Mouse (Mus musculus) neural tube, embryonic 11.5 days (tissue): ENCODE measurements around the gene Crmp1. TPM values are rescaled to one million over a fixed set of nuclear protein-coding genes. Genes with fewer than 3 reads are reported as not detected.

Source experiments
- ATAC-seq: fragments of 200-750 bp; cut with Nextera tagmentation; 2 replicates; pipeline ENCODE4 v1.8.0; 2017; ENCODE audit warnings: moderate number of reproducible peaks, mild to moderate bottlenecking, moderate TSS enrichment, moderate library complexity; ENCODE audit not compliant: insufficient read depth, low FRiP score, low TSS enrichment
- DNase-seq: peaks from one replicate; pipeline ENCODE4 v3.0.0-alpha.2; 2015; ENCODE audit warnings: low spot score
- H3K27ac ChIP-seq: fragments of 300-500 bp; sonication (generic); 2 replicates; pipeline ENCODE4 v1.5.1; 2014; ENCODE audit warnings: low read depth, mild to moderate bottlenecking, low read length
- H3K27me3 ChIP-seq: fragments of 300-500 bp; sonication (generic); 2 replicates; pipeline ENCODE4 v1.6.1; 2014; ENCODE audit warnings: mild to moderate bottlenecking, low read length, mixed read lengths; ENCODE audit not compliant: control insufficient read depth, insufficient read depth
- H3K36me3 ChIP-seq: fragments of 300-500 bp; sonication (generic); 2 replicates; pipeline ENCODE4 v1.6.1; 2014; ENCODE audit warnings: mild to moderate bottlenecking, low read length, moderate library complexity, mixed read lengths; ENCODE audit not compliant: control insufficient read depth, insufficient read depth
- H3K4me1 ChIP-seq: fragments of 300-500 bp; sonication (generic); 2 replicates; pipeline ENCODE4 v1.6.1; 2014; ENCODE audit warnings: low read length, mixed read lengths; ENCODE audit not compliant: control insufficient read depth, insufficient read depth
- H3K4me2 ChIP-seq: fragments of 300-500 bp; sonication (generic); 2 replicates; pipeline ENCODE4 v1.6.1; 2014; ENCODE audit warnings: low read depth, mild to moderate bottlenecking, moderate library complexity
- H3K4me3 ChIP-seq: fragments of 300-500 bp; sonication (generic); 2 replicates; pipeline ENCODE4 v1.5.1; 2014; ENCODE audit warnings: low read depth, low read length
- H3K9ac ChIP-seq: fragments of 300-500 bp; sonication (generic); 2 replicates; pipeline ENCODE4 v1.6.1; 2014; ENCODE audit warnings: mild to moderate bottlenecking, low read length
- H3K9me3 ChIP-seq: fragments of 300-500 bp; sonication (generic); 2 replicates; pipeline ENCODE4 v1.6.1; 2016; ENCODE audit warnings: low read length; ENCODE audit not compliant: control insufficient read depth
- WGBS: fragments of 180-500 bp; shearing (Covaris S2); extraction: QIAGEN DNeasy Blood & Tissue Kit; methylation state at CpG from one replicate; pipeline ENCODE4 v1.1.7; 2014; 5-methylcytosine and 5-hydroxymethylcytosine counted together
- polyA plus RNA-seq: library from polyadenylated mRNA; unstranded; fragments of >200 nt; fragmentation: Nextera tagmentation; extraction: Ambion mirVana; gene quantifications from 2 replicates; pipeline ENCODE4 v1.2.1, GENCODE M21; 2014

Gene Crmp1
- polyA plus RNA-seq, 1 experiment from 2014 or later: 565 TPM

DNA sequence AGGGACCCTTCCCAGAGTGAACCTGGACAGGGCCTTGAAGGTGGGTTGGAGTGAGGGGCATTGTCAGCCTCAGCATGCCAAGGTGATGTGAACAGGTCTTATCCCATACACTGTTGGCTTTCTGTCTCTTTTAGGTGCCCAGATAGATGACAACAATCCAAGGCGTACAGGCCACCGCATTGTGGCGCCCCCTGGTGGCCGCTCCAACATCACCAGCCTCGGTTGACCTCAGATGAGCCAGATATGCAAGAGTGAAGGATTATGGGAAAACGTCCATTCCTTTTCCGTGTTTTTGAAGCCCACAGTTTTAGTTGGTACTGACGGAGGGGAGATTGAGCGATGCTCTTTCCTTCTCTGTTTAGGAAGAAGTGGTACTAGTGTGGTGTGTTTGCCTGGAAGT lies 49.2 kb downstream of the Crmp1 start:
- ATAC-seq: no peak
- H3K36me3 ChIP-seq: no peaks in the 10 kb centered on the region; the same call in none of the 2 replicates
- no peaks in the 10 kb centered on the region for H3K9me3 ChIP-seq
- no peak overlapping the region for H3K27ac ChIP-seq
- peak; percentile 36 for DNase-seq
- no peak overlapping the region for H3K9ac ChIP-seq
- no peak overlapping the region for H3K4me2 ChIP-seq
- WGBS: 70% methylated on average over 9 of the region's 9 CpGs
- no peaks in the 10 kb centered on the region for H3K4me1 ChIP-seq
- H3K4me3 ChIP-seq: no peak overlapping the region
- H3K27me3 ChIP-seq: no peaks in the 10 kb centered on the region

GRCm38 (mm10) chr5:37296717-37297116 lies 55.0 kb downstream of the Crmp1 start:
- no peak for ATAC-seq

GRCm38 (mm10) chr5:37298370-37298769 lies 56.6 kb downstream of the Crmp1 start:
- Histone ChIP-seq H3K4me2 (no peak overlapping the region), H3K4me3 (no peak overlapping the region), H3K9me3 (no peaks in the 10 kb centered on the region), H3K27ac (no peak overlapping the region), H3K9ac (no peak overlapping the region), H3K4me1 (no peaks in the 10 kb centered on the region), H3K27me3 (no peaks in the 10 kb centered on the region), H3K36me3 (no peaks in the 10 kb centered on the region; the same call in 1 of the 2 replicates)
- DNase-seq (peak; percentile 46), ATAC-seq (no peak)
- WGBS: 29% methylated on average over 7 of the region's 7 CpGs

More at GRCm38 (mm10) chr5:37296717-37297116, 55.0 kb downstream of the Crmp1 start:
- no peaks in the 10 kb centered on the region for H3K9me3 ChIP-seq
- H3K4me2 ChIP-seq: no peak overlapping the region
- WGBS: 84% methylated on average over 10 of the region's 10 CpGs
- no peaks in the 10 kb centered on the region for H3K4me1 ChIP-seq
- H3K9ac ChIP-seq: no peak overlapping the region
- H3K27ac ChIP-seq: no peak overlapping the region
- H3K36me3 ChIP-seq: no peaks in the 10 kb centered on the region; the same call in 1 of the 2 replicates
- H3K4me3 ChIP-seq: no peak overlapping the region
- H3K27me3 ChIP-seq: no peaks in the 10 kb centered on the region
- DNase-seq: no peak

GRCm38 (mm10) chr5:37310026-37310425 lies 68.3 kb downstream of the Crmp1 start:
- ATAC-seq (no peak), DNase-seq (no peak)
- Histone ChIP-seq H3K27me3 (no peaks in the 10 kb centered on the region), H3K4me1 (no peaks in the 10 kb centered on the region), H3K27ac (no peak overlapping the region), H3K9ac (no peak overlapping the region), H3K4me2 (no peak overlapping the region), H3K4me3 (no peak overlapping the region), H3K36me3 (peaks cover 8% of the 10 kb centered on the region), H3K9me3 (no peaks in the 10 kb centered on the region)
- 91% methylated on average over 9 of the region's 9 CpGs for WGBS

GRCm38 (mm10) chr5:37312980-37313722 lies 71.4 kb downstream of the Crmp1 start:
- Histone ChIP-seq H3K9me3 (no peaks in the 10 kb centered on the region), H3K4me2 (no peak overlapping the region), H3K9ac (no peak overlapping the region), H3K4me1 (no peaks in the 10 kb centered on the region), H3K27ac (no peak overlapping the region), H3K36me3 (peaks cover 11% of the 10 kb centered on the region), H3K4me3 (no peak overlapping the region), H3K27me3 (no peaks in the 10 kb centered on the region)
- WGBS: 89% methylated on average over 12 of the region's 12 CpGs
- ATAC-seq (no peak), DNase-seq (no peak)

- 92% methylated on average over 6 of the region's 6 CpGs for WGBS
- DNase-seq (no peak), ATAC-seq (no peak)
- Histone ChIP-seq H3K27me3 (no peaks in the 10 kb centered on the region), H3K4me2 (no peak overlapping the region), H3K4me1 (no peaks in the 10 kb centered on the region), H3K9ac (no peak overlapping the region), H3K36me3 (peaks cover 6% of the 10 kb centered on the region), H3K4me3 (no peak overlapping the region), H3K9me3 (no peaks in the 10 kb centered on the region), H3K27ac (no peak overlapping the region)
These were observed 77.0 kb downstream of the Crmp1 start for GRCm38 (mm10) chr5:37318715-37319114.

DNA sequence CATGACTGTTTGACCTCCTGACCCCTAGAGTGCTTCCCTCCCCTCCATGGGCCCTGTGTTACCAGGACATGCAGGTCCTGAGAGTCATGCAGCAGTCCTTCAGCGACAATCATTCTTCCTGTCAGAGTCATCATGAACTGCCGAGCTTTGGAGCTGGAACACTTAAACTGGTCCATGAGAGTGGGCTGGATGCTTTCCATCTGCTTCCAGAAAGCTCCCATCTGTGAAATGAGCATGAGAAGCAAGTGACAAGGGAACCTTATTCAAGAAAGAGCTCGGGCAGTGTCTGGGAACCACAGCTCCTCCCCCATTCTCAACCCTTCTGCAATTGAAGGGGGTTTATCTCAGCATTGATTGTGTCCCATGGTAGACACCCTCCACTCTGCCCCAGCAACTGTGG lies 78.4 kb downstream of the Crmp1 start:
- no peak overlapping the region for H3K9ac ChIP-seq
- peaks cover 5% of the 10 kb centered on the region; the same call in 1 of the 2 replicates for H3K36me3 ChIP-seq
- no peaks in the 10 kb centered on the region for H3K9me3 ChIP-seq
- no peak overlapping the region for H3K27ac ChIP-seq
- no peak for DNase-seq
- WGBS: 74% methylated on average over 3 of the region's 3 CpGs
- no peak for ATAC-seq
- no peak overlapping the region for H3K4me2 ChIP-seq
- no peaks in the 10 kb centered on the region for H3K27me3 ChIP-seq
- no peaks in the 10 kb centered on the region for H3K4me1 ChIP-seq
- H3K4me3 ChIP-seq: no peak overlapping the region

- Histone ChIP-seq H3K4me2 (no peak overlapping the region), H3K36me3 (peaks cover 4% of the 10 kb centered on the region; the same call in 1 of the 2 replicates)
These were observed 79.0 kb downstream of the Crmp1 start for GRCm38 (mm10) chr5:37320761-37321160.

DNA sequence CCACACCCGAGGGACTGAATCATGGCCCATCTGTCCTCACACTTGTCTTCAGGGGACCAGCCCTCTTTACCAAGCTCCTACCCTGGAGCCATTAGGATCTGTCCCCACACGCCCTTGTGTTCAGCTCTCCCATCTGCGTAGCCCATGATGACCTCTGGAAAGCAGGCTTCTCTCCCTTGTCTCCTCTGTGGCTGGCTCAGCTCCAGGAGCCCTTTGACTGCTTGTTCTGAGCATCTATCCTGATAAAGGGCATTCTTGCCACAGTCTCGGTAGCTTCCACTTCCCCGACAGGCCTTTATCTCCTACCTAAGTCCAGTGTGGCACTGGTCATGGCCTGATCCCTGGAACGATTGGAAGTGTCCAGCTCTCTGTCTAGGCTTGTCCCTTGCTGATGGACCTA lies 84.9 kb downstream of the Crmp1 start:
- Histone ChIP-seq H3K4me1 (no peaks in the 10 kb centered on the region), H3K27me3 (no peaks in the 10 kb centered on the region), H3K9ac (no peak overlapping the region), H3K4me2 (no peak overlapping the region), H3K36me3 (peaks cover 9% of the 10 kb centered on the region; the same call in 1 of the 2 replicates), H3K4me3 (no peak overlapping the region), H3K9me3 (no peaks in the 10 kb centered on the region), H3K27ac (no peak overlapping the region)
- DNase-seq: no peak
- ATAC-seq: no peak
- 92% methylated on average over 6 of the region's 6 CpGs for WGBS

More at GRCm38 (mm10) chr5:37320761-37321160, 79.0 kb downstream of the Crmp1 start:
- ATAC-seq (no peak), DNase-seq (no peak)
- no peak overlapping the region for H3K9ac ChIP-seq
- 91% methylated on average over 4 of the region's 4 CpGs for WGBS
- no peak overlapping the region for H3K4me3 ChIP-seq
- H3K27me3 ChIP-seq: no peaks in the 10 kb centered on the region
- H3K9me3 ChIP-seq: no peaks in the 10 kb centered on the region
- H3K4me1 ChIP-seq: no peaks in the 10 kb centered on the region
- no peak overlapping the region for H3K27ac ChIP-seq
